Mouse (Mus musculus) small intestine, adult 2 months (tissue): ENCODE data around the gene Fzd7.

Experiments used
- CTCF ChIP-seq: fragments of 200-500 bp; IDR thresholded peaks from 2 replicates; pipeline ENCODE4 v1.5.1; 2012; ENCODE audit warnings: low read depth, mild to moderate bottlenecking, control low read depth, inconsistent platforms, low read length, moderate library complexity, mixed read lengths; ENCODE audit not compliant: insufficient replicate concordance, insufficient read length; ENCODE audit errors: extremely low read depth
- POLR2A ChIP-seq: fragments of 200-500 bp; IDR thresholded peaks from 2 replicates; pipeline ENCODE4 v1.6.1; 2012; ENCODE audit warnings: low read depth, mild to moderate bottlenecking, control low read depth, inconsistent platforms, low read length, moderate library complexity

DNA sequence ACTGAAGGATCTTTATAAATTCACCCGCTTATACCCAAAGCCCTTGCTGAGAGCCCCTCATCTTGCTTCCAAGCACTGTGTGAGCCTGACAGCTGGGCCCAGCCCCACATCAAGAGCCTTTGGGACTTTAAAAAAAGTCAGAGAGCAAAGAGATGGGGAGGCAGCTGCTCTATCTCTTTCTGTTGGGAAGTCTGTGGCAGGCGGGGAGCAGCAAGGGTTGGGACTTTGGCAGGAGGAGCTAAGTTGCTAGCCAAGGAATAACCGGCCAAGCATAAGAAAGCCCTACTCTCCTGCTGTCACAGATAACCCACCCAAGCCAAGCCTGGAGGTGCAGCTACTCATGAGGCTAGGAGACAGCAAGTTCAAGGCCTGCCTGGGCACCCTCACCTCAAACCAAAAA, 48.2 kb upstream of the Fzd7 start:
- TF ChIP-seq CTCF, result no peak
- TF ChIP-seq POLR2A, result no peak
